ENCODE assay signal across 26 mouse cellular contexts in the genomic region with DNA sequence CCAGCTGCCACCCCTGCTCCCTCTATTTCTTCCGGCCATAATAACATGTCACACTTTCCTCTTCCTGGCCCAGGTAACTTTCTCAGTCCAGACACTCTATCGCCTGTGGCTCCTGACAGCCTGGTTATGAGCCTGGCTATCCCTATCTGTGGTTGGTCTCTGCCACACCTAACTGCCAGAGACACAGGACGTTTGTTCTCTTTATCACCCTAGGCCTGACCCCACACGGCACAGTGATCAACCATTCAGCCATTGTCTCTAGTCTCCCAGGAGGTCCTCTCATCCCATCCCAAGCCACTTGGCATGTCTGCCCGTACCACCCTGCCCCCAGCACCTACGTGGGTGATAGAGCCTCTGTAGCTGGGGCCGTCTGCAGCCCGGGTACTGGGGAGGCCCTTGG. TPM values are rescaled to one million over a fixed set of nuclear protein-coding genes. Genes with fewer than 3 reads are reported as not detected.
DNase-seq lines count a peak whose midpoint lies in the region; ATAC-seq and TF ChIP-seq lines count a peak whose summit lies in the region.
"Had no signal": no experiment of that assay in that cellular context is flagged by ENCODE, and none has a peak within 500 bp of the region (broad histone marks: within the 10 kb centered on the region; RNA-seq: fewer than 3 reads in every experiment).

No protein-coding gene starts in this region.

- H3K27me3 ChIP-seq in liver, embryonic 14.5 days (ENCODE audit: control insufficient read depth, insufficient read depth, low read length): no peaks in the 10 kb centered on the region
- H3K27me3 ChIP-seq: CH12.LX; forebrain, embryonic 13.5 days; hindbrain, embryonic 13.5 days; Patski had no signal

- no peaks in the 10 kb centered on the region for H3K9me3 ChIP-seq in liver, embryonic 14.5 days (ENCODE audit: control insufficient read depth, low read length)
- H3K9me3 ChIP-seq: forebrain, embryonic 10.5 days; forebrain, embryonic 13.5 days; hindbrain, embryonic 13.5 days had no signal

- no peak overlapping the region for H3K4me3 ChIP-seq in layer of hippocampus, adult 2 months
- H3K4me3 ChIP-seq in liver, embryonic 14.5 days (ENCODE audit: insufficient read depth in 1 of 2, low read depth in 2 of 2, low read length in 2 of 2): no peak overlapping the region
- H3K4me3 ChIP-seq: forebrain, embryonic 10.5 days; forebrain, embryonic 13.5 days; hindbrain, embryonic 13.5 days had no signal

- peak overlapping the region; percentile 67; the same call in 1 of the 2 replicates for H3K27ac ChIP-seq in layer of hippocampus, adult 2 months
- H3K27ac ChIP-seq in liver, embryonic 14.5 days: no peak overlapping the region
- H3K27ac ChIP-seq: forebrain, embryonic 10.5 days; forebrain, embryonic 13.5 days; hindbrain, embryonic 13.5 days had no signal

- TF ChIP-seq CTCF in layer of hippocampus, adult 2 months (conservative IDR thresholded peaks at IDR 0.05): no peak
- TF ChIP-seq CTCF in liver, embryonic 14.5 days (IDR thresholded peaks at IDR 0.05; ENCODE audit: low read depth): no peak

- ATAC-seq in common myeloid progenitor, adult 5-6 weeks (replicated peaks; ENCODE audit: low read depth, poor library complexity, severe bottlenecking): 0 out of 2 replicates have a peak, but pooled peaks have one; percentile 13
- ATAC-seq in liver, embryonic 14.5 days (ENCODE audit: insufficient read depth): peak; percentile 56; the same call in 1 of the 2 replicates
- peak; percentile 68 for ATAC-seq in megakaryocyte progenitor cell, adult 5-6 weeks (replicated peaks; ENCODE audit: poor library complexity)
- ATAC-seq: forebrain, embryonic 13.5 days; forebrain, embryonic 16.5 days; hindbrain, embryonic 16.5 days; inflammation-experienced regulatory T-cells, adult 6 months; Patski had no signal

- H3K4me1 ChIP-seq in liver, embryonic 14.5 days (replicated peaks; ENCODE audit: control insufficient read depth in 2 of 2, insufficient read depth in 2 of 2, low read length in 1 of 2): no peaks in the 10 kb centered on the region
- H3K4me1 ChIP-seq: forebrain, embryonic 13.5 days had no signal

- no peaks in the 10 kb centered on the region for H3K36me3 ChIP-seq in liver, embryonic 14.5 days (replicated peaks; ENCODE audit: control insufficient read depth, insufficient read depth, low read depth)
- H3K36me3 ChIP-seq: G1E had no signal

- DNase-seq in layer of hippocampus, adult 2 months (ENCODE audit: low spot score in 2 of 2): no peak
- DNase-seq in layer of hippocampus, postnatal 25 days (ENCODE audit: extremely low spot score in 1 of 2, low spot score in 1 of 2): no peak
- no peak for DNase-seq in liver, embryonic 14.5 days (ENCODE audit: low read depth in 3 of 3, low spot score in 3 of 3)
- no peak for DNase-seq in gastrocnemius, postnatal 14 days
- DNase-seq in heart, adult 11 months: no peak
- DNase-seq: adrenal gland, postnatal 14 days; B cell, adult 2 months; cerebellum, adult 11 months; cerebellum, adult 2 months; cerebellum, postnatal 10 days; cerebellum, postnatal 36 days; gastrocnemius, postnatal 10 days had no signal

- TF ChIP-seq EP300 in liver, embryonic 14.5 days (IDR thresholded peaks at IDR 0.05; ENCODE audit: low read depth): peak; percentile 61

- H3K9ac ChIP-seq in liver, embryonic 14.5 days (replicated peaks): no peak overlapping the region
- H3K9ac ChIP-seq: forebrain, embryonic 13.5 days; hindbrain, embryonic 13.5 days had no signal

- WGBS in liver, embryonic 14.5 days (ENCODE audit: insufficient replicate concordance): 47% methylated on average over 8 of the region's 8 CpGs

- H3K4me2 ChIP-seq in liver, embryonic 14.5 days (ENCODE audit: low read depth): no peak overlapping the region
- H3K4me2 ChIP-seq: forebrain, embryonic 13.5 days; heart, embryonic 11.5 days; hindbrain, embryonic 13.5 days had no signal

- intact Hi-C loops in gastrocnemius, postnatal 14 days (cut with DNase I; ENCODE audit: low total_unique reads): no loop called here

RNA-seq across cellular contexts. Expression of a gene that starts 33.5 kb away (rescaled TPM):
- total RNA-seq in layer of hippocampus, adult 2 months (2021): under 1 TPM; 0.44 to 0.83 TPM
- under 1 TPM; 0.37 to 0.80 TPM for total RNA-seq in layer of hippocampus, postnatal 25 days (2021)
- total RNA-seq in common myeloid progenitor, adult 5-6 weeks (2017): not detected in 2 replicates
- polyA plus RNA-seq in liver, embryonic 14.5 days (2012; rRNA removed): 0.38 TPM in 2 replicates
- polyA plus RNA-seq in liver, embryonic 14.5 days (2014; fragmentation: Nextera tagmentation; extraction: Ambion mirVana): 0.15 and 0.32 TPM in 2 replicates
- total RNA-seq in megakaryocyte progenitor cell, adult 5-6 weeks (2015): not detected in 2 replicates
- not detected in 2 replicates for total RNA-seq in megakaryocyte progenitor cell, adult 5-6 weeks (2017)
- under 1 TPM; 0.84 to 0.98 TPM for total RNA-seq in gastrocnemius, postnatal 14 days (2021)
- total RNA-seq: G1E; gastrocnemius, adult 18-20 months; hematopoietic stem cell, adult 5-6 weeks had no signal
- polyA plus RNA-seq: G1E had no signal

Comparison
In these comparisons a context has a peak if more than half of its experiments do, and no peak if none do; other contexts are left out.
1. ATAC-seq: peak in every context shown above with its lines; median percentile 68 in megakaryocyte progenitor cell, adult 5-6 weeks; 56 in liver, embryonic 14.5 days; 13 in common myeloid progenitor, adult 5-6 weeks.